Mouse (Mus musculus) embryo, embryonic 9.5 days (tissue): ENCODE data around the gene Lhx8.

Source experiments
- DNase-seq: peaks from one replicate; pipeline ENCODE4 v3.0.0-alpha.2; 2017; ENCODE audit errors: extremely low spot score

Gene Lhx8

DNA sequence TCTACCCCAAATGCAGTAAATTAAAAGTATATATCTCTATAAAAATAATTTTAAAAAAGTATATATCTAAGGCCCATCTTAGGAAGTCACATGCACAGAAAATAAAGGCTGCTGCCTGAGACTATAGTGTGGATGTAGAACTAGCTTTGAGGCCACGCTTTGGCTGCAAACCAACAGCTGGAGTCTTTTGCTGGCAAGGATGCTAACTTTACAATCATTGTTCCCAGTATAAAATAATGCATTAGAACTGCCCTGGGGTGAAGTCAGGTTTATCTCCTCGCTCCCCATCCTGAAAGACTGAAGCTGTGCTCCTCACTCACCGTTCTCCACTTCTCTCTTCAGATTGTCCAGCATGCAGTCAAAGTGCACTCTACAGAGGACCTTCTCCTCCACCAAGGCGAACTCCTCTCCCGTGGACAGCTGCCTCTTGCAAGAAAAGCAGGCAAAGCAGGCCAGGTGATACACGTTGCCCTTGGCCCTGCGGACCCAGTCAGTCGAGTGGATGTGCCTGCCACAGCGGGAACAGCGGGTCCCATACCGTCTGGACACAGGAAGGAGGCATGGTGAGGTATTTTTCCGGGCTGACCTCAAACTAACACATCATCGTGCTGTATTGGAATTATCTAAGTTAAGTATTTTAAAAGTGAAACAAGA is 8.4 kb downstream of the Lhx8 start:
- no peak for DNase-seq

DNA sequence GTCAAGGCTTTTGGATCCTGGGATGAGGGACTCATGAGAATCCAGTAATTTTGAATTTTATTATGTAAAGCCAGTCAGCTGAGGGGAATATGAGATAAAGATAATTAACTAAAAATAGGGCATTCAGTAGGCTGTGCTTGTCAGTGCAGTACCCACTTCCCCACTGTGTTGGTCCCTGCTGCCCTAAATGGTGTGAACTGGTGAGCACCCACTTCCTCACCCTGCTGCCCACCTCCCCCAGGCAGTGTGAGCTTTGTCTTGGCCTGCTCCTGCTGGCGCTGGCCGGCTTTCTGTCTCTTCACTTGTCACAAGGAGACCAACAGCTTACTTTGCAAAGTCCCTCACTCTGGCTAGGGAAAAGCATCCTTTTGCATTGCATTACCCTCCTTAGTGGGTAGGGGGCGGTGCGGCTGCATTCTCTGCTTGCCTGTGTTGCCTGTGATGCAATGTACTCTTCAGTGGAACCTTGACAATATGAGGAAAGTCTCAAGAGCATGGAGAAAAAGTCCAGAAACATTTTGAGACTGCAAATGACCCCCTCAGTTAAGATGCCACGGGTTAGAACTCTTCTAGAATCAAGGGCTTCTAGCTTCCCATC is 12.7 kb downstream of the Lhx8 start:
- peak; percentile 51 for DNase-seq

DNA sequence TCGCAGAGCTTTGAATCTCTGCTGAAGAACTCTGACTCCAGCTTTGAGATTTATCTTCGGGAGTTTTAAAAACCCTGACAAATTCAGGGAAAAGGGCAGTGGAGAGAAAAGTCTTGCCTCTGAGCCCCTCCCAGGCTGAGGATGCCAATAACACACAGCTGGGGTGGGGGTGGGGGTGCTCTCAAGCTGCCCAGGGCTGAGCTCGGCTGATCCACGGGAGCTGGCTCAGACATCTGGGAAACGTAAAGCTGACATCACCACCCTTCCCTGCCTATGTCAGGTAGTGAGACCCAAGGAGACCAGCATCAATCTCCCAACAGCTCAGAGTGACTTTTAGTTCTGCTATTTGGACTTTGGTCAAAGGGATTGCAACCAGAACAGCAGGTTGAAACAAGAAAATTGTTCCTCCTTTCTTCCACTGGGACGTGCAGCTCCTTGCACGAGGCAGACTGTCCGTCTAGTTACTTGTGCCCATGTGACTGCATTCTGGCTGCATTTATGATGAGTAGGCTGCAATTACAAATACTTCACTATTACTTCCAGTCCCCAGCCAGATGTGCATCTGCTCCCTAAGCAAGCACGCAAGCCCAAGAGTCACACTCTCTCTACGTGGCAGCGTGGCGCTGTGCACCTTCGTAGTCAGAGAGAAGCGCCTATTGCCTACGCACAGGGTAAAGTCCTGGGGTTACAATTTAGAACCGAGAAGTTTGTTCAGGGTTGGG is 25.1 kb downstream of the Lhx8 start:
- no peak for DNase-seq

DNA sequence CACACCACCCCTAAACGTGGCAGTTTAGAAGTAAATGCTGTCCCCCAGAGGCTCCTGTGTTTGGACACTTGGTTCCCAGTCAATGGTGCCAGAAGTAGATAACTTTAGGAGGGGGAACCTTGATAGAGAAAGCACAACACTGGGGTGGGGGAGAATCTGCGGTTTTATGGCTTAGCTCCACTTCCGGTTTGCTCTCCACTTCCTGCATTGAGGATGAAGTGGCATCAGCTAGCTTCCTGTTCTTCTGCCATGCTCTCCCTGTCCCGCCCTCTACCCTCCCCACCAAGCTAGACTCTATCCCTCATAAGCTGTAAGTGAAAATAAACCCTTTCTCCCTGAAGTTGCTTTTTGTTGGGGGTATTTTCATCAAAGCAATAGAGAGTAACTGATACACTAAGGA is 29.4 kb downstream of the Lhx8 start:
- DNase-seq, result no peak

DNA sequence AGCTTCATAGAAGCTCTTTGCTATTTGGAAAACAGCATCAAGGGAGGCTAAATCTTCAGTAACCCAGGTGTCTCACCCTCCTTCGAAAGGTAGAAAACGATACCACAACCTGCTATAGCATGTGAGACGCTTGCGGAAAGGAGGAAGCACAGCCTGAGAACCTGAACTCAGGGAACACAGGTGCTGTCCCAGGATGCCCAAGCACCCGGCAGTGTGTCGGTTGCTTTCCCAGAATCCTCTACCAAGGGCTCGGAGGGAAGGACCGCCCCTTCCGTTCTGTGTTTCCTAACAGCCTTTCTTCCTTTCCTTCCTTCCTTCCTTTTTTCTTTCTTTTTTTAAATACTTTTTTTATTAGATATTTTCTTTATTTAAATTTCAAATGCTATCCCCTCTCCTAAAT is 30.5 kb downstream of the Lhx8 start:
- no peak for DNase-seq

DNA sequence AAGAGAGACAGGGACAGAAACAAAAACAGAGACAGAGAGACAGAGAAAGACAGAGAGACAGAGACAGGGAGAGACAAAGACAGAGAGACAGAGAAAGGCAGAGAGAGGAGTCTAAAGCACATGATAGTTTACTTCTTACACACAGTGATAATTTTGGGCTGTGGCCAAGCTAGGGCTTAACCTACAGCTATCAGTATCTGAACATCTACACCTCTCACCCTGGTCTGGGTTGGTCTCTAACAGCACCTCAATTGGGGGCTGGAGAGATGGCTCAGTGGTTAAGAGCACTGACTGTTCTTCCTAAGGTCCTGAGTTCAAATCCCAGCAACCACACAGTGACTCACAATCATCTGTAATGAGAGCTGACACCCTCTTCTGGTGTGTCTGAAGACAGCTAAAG is 32.0 kb downstream of the Lhx8 start:
- DNase-seq, result no peak

DNA sequence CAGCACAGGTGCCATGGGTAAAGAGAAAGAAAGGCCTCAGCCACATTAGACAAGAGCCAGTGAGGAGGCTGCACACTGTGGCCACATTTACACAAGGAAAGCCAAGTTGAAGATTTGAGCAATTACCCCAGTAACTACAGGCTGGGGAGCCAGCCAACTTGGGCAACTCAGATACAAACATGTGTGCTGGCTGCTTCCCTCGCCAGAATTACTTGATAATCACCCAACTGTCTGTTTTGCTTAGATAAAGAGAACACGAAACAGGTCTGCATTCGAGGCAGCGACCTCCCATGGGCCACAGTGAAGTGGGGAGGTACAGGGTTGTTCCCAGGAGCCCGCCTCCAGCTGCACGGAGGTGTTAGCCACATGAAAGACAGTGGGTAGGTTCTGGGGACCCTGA is 33.0 kb downstream of the Lhx8 start:
- DNase-seq, result no peak

DNA sequence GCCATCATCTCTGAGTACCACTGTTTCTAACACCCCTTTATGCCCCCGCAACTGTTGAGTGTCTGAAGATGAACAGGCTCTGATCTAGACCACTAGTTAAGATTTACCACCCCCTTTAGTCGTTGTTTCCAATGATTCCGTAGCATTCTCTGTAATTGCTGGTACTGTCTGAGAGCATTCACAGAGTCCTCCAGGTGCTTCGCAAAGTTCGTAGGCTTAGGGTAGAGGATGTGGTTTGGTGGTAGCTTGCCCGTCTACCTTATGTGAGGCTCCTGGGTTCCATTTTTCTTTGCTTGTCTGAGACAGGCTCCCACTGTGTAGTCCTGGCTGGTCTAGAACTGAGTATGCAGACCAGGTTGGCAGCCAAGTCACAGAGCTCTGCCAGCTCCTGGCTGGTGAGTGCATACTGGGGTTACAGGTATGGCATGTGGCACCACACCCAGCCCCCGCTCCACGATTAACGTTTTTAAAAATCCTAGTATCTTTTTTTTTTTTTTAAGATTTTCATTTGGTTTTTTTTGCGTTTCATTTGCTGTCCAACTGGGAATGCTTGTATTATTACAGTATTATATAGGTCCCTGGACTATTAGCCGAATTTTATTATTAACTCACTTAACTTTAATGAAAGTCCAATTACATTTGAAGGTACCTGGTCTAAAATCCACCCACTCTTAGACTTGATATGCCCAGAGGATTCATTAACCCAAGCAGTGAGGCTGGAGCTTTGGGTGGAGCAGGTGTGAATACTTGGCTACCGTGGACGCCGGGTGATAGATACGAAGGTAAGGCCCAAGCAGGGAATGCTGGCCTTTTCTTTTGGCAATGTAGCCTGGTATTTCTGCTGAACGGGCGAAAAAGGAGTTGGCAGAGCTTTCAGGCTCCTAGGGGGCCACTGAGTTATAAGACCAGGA is 35.3 kb downstream of the Lhx8 start:
- no peak for DNase-seq

DNA sequence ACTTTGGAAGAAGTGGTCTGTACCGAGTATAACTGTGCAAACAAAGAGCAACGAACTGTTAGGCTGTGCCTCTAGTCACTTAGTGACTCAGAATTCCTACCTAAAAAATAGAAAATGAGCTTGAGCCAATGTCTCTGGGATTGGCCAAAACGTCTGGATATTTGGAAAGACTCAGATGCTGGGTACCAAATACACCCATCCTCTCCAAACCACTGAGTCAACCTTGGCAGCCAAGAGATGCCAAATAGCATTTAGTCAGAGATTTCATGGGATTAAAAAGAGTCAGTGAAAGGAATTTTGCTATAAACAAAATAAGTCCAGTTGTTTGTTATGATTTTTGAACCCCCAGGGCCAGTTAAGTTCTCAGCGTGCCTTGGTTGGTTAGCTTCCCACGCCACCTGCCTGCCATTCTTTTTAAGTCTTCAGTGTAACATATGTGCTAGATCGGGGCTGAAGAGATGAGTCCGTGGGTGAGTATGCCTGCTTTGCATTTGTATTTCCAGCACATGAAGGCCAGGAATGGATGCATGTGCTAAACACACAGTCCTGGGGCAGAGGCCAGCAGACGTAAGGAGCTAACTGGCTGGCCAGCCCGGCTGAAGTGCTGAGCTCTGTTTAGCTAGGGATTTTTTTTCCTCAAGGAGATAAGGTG is 36.5 kb downstream of the Lhx8 start:
- DNase-seq, result no peak

DNA sequence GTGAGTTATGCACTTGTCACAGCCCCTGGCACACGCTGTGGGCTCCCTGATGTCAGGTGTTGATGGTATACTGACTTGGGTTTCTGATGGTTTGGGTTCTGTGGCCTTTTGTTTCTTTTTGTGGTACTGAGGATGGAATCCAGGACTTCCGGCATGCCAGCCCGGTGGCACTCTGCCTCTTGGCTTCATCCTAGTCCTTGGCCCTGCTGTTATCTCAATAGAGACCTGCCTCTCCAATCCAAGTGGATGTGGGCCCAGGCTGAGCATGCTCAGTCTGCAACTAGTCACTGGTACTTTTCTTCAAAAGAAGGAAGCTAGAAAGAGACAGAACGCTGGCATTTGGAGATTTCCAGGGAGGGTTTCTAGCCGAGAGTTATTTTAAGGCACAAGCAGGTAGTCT is 38.3 kb downstream of the Lhx8 start:
- no peak for DNase-seq

DNA sequence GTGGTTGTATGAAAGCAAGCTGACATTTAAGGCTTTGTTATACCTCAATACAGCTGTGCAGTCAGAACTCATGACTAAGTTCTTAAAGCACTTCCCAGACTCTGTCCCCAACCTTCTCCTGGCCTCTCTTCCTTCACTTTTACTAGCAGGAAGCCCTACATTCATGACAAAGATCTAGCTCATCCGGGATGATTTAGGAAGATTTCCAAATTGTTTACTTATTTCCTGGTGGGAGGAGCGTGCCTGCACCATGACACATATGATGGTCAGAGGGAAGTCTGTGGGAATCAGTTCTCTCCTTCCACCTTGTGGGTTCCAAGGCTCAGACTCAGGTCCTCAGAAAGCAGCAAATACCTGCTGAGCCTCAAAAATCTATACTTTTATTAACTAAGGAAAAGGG is 40.1 kb downstream of the Lhx8 start:
- DNase-seq, result no peak

DNA sequence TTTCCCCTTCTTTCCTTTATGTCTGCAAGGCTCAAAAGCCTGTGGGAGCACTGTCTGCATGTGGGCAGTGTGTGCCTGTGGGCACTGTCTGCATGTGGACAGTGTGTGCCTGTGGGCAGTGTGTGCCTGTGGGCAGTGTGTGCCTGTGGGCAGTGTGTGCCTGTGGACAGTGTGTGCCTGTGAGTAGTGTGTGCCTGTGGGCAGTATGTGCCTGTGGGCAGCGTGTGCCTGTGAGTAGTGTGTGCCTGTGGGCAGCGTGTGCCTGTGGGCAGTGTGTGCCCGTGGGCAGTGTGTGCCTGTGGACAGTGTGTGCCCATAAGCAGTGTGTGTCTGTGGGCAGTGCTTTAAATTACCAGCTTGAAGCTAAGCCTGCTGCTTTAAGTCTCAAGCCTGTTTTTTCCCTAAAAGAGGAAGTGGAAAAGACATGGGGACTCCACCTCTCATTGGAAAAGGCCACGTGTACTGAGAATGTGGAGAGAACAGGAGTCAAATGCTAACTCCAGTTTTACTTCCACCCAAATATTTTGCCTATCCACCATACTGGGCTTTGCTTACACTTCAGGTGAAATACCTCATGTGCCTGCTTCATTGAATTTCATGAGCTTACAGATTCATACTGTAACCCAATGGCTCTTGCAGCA is 41.9 kb downstream of the Lhx8 start:
- no peak for DNase-seq

DNA sequence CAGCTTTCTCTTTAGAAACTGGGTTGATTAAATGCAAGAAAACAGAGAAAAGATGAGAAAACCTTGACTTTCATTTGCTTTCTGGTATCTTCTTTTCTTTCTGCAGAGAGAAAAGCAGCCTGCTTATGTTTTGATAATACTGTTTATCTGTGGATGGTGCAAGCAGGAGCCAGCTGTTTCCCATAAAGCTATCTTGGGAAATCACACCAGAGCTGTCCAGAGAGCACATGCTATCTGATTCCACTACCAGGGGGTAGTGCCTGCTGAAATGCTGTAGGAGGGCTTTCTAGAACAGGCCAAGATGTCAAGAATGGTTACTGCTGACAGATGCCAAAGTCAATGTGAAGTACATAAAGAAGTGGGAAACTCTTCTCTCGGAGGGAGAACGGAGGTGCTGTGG is 43.2 kb downstream of the Lhx8 start:
- no peak for DNase-seq

DNA sequence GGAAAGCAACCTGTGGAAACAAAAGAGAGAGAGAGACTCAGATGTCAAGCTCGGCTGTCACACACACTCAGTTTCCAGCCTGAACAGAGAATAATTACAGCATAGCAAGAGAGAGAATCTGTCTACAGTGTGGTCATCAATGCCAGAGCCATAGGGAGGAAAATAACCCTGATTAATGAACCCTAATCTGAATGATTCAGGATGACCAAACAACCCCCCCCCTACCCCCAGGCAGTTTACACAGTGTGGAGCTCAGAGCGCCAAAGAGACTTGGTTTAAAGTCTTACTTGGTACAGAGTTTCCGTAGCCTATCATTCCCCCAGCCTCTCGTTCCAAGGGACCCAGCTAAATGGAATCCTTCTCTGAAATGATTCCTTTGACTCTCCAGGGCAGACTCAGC is 45.1 kb downstream of the Lhx8 start:
- DNase-seq, result no peak

DNA sequence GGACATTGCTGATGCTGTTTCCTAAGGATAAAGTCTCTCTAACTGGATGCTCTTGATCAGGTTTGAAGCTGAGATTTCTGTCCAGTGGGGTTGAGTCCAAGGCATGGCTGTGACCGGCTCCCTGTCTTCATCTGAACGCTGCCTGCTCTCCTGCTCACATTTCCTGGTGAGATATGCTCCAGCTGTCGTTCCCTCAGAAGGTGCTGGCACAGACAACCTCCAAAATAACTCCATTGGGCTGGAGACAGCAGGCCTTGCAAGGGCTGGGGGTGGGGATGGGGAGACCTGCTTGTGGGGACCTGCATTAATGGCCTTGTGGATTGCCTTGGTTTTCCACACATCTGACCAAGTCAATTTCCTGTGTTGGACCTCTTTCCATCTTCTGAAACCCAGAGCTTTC is 46.2 kb downstream of the Lhx8 start:
- no peak for DNase-seq

DNA sequence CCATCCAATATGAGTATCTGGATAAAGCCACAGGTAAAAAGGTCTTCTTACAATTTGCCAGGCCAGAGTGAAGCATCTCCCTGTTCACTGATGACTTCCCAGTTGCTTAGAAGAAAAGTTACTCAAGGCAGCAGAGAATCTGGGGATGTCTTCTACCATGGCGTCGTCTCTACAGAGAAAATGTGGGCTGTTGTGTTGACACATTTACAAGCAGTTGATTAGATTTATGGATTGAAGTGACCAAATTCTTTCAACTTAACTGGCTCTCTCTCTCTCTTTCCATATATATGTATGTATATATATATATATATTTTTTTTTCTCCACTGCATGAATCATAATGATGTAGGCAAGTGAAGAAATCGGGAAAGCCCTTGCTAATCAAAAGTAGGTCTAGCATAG is 55.8 kb downstream of the Lhx8 start:
- DNase-seq, result no peak

DNA sequence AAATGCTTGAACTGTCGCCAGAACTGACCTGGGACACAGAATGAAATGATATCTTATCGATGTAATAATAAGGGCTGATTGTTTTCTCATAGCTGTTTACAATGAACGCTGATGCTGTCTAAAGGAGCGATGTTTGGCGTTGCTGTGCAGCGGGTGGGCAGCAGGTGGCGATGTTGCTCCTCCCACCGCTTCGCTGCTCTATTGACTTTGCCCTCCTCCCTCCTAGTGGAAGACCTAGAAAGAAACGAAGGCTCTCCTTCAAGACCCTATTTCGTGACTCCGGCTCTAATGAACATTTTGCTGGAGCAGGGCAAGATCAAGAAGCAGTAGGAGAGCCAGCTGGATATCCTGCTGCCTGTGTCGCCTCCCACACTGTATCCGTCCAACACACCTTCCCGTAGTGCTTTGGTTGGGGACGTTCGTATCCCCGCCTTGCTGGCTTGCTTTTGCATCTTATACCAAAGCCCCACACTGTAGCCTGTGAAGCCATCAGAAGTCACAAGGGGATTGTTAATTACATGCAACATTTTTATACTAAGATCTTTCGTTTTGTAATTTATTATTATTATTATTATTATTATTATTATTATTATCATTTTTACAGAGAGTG is 60.6 kb downstream of the Lhx8 start:
- DNase-seq, result peak; percentile 83

DNA sequence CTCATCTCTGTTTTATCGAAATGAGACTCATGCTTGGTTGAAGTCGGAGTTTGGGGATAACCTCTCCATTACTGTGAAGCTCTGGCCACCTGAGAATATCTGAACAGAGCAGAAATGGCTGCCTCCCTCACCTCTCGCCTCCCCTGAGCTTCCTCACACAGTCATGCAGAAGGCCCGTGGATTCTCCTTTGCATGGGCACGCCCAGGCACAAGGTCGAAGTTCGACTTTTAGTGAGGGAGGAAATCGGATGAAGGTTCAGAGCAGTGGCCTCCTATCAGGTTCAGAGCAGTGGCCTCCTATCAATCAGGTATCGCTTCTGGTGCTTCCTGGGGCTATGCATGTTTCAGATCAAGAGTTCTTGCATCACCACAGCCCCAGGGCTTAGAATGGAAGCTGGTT is 62.1 kb downstream of the Lhx8 start:
- no peak for DNase-seq

DNA sequence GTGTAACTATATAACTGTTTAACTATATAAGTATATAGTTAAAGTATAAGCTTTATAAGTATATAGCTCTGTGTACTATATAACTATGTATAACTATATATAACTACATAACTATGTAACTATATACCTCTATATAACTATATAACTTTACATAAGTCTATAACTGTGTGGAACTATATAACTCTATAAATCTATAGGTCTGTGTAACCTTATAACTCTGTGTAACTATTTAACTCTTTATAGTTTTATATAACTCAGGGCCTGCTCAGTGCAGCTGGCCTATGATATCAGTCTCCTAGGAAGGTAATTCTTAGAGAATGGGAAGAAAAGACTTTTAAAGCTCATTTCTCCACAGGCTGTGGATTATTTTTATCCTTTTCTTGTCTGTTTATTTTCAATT is 73.1 kb downstream of the Lhx8 start:
- DNase-seq, result no peak
